Mouse (Mus musculus) heart, postnatal 25 days (tissue): ENCODE data around the gene Usp3. TPM values are rescaled to one million over a fixed set of nuclear protein-coding genes. Genes with fewer than 3 reads are reported as not detected.

ENCODE experiments used
- DNase-seq: peaks from one replicate; pipeline ENCODE4 v3.0.0; 2022; ENCODE audit warnings: low spot score
- intact Hi-C: fragments of 180-260 bp; cut with DNase I; formaldehyde crosslinking; loops from one replicate; pipeline ENCODE4 v1.15.1; 2025
- total RNA-seq, 2 experiments: library from RNA; stranded (reverse); gene quantifications; 2 replicates each; pipeline ENCODE4 v1.2.3; 2021

The Usp3 gene
- total RNA-seq, 2 experiments from 2014 or later: 19.0 to 24.4 TPM

DNA sequence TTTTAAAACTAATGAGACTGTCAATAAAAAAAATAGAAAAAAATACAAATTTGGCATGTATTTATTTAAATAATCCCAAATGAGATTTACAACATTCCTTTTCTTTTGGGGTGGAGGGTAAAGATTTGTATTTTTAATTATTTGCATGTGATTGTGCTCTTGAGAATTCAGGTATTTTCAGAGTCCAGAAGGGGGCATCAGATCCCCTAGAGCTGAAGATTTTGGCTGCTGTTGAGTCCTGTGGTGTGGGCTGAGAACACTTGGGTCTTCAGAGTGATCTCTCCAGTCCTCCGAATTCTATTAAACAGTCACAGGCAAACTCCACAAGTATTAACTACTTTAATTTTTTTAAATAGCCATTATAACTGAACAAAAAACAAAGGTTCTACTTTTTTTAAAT, 9.7 kb downstream of the Usp3 start:
- DNase-seq: no peak
- intact Hi-C loops: no loop called here

DNA sequence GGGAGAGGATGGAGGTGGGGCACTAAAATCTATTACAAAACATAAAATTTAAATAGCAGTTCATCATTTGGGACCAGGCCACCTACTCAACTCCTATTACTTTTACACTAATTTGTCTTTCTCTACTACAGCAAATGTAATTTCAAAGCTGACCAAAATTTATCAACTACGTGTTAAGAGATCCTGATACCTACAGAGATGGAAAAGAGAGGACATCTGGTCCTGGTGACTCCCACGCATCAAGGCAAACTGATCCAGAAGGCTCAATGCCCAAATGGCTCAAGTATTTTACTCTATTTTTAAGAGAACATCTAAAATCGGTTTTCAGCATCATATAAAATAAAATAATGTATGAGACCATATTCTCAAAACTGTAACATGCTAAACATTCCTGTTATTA, 11.2 kb downstream of the Usp3 start:
- no peak for DNase-seq
- intact Hi-C loops: no loop called here

GRCm38 (mm10) chr9:66580722-66581121, 12.2 kb downstream of the Usp3 start:
- DNase-seq: no peak
- intact Hi-C loops: no loop called here

DNA sequence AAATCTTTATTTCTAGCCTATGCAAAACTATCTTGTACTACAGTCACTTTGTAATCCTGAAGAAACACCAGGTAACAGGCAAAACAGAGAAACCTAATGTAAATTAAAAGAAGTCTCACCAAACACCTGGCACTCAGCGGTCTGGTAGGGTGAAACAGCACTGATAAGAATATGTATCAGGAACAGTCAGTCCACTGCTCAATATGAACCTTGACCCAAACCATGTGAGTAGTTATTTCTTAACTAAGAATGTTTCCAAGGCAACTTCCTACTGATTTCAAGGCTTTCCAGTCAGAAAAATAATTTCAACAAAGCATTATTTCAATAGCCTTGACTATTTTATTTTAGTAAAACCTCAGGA, 17.1 kb downstream of the Usp3 start:
- no peak for DNase-seq
- intact Hi-C loops: no loop called here

DNA sequence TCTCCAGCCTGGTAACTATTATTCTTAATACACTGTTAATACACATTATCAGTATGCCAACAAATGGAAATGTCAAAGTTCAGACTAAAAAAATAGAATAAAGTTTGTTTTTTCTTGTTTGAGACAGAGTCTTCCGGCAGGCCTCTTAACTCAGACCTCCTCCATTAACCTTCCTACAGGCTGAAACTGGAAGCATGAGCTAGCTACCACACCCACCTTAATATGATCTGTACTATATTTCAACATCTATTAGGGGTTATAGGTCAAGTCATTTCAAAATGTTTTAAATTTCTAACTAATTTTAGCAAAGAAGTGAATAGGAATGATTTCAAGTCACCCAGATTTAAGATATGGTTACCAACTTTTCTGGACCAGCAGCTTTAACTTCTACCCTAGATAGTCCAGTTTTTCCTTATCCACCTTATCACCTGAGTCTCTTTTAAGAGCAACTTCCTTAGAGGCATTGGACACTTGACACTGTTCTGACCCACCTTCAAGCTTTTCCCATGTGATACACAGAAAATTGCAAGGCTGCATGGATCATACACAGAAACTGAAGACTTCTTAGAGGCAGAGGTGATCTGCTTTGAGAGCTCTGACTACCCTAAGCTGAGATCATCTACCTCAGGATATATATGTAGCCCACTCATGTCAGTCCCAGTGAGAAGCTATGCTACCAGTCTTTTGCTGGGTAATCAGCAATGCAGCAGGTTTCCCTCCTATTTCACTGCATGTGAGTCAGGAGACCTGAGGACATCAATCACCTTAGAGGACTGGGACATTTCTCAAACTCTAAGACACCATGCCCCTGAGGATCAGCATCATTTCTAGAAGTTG, 17.7 kb downstream of the Usp3 start:
- no peak for DNase-seq
- intact Hi-C loops: no loop called here

GRCm38 (mm10) chr9:66571986-66572700, 20.8 kb downstream of the Usp3 start:
- intact Hi-C loops: no loop called here
- DNase-seq: no peak

DNA sequence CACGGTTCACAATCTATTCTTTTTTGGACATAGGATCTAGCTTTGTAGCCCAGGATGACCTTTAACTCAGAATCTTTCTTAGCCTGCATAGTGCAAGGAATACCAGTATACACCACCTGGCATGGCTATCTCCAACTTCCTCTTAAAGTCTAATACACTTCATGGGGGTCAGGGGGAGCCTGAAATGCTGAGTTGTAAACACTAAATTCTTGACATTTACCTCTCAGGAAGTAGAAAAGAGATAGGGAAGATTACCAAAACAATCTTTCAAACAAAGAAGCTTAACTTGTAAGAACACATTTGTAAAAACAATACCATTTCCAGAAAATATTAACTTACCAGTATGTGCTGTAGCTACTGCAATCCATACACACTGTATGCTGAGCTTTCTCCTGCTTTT, 30.7 kb downstream of the Usp3 start:
- no peak for DNase-seq
- intact Hi-C loops: no loop called here

DNA sequence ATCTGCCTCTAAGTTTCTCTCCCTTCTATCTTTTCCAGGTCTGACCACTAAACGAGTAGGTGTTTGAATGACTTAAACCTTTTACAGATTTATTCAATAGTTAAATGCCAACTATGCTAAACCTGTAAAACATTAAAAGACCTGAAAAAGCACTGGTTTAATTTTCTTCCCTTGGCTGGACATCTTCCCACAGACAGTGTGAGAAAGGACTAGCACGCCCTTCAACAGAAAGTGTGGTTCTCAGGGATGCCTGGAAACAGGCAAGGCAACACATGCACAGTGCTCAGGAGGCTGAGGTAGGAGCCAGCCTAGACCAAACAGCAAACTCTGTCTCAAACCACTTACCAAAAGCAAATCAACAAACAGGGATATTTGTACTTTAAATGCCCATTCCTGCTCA, 31.4 kb downstream of the Usp3 start:
- intact Hi-C loops: no loop called here
- DNase-seq: no peak

GRCm38 (mm10) chr9:66560728-66561127, 32.2 kb downstream of the Usp3 start:
- intact Hi-C loops: no loop called here
- DNase-seq: no peak

DNA sequence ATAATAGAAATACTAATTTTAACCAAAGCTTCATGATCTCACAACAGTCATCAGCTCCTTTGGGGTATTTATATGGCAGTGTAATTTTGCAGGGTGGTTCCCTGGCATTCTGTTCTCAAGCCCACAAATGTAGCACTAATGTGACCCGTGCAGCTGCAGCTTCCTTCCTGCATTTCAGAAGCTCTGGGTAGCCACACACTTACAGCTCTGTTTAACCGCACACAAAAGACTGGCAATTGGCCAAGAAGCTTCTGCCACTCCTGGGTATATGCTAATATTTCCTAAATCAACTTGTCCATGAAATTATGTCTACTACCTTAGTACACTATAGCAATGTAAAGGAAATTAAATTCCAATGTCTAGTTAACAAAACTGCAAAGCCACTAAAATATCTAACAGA, 32.6 kb downstream of the Usp3 start:
- DNase-seq: no peak
- intact Hi-C loops: no loop called here

DNA sequence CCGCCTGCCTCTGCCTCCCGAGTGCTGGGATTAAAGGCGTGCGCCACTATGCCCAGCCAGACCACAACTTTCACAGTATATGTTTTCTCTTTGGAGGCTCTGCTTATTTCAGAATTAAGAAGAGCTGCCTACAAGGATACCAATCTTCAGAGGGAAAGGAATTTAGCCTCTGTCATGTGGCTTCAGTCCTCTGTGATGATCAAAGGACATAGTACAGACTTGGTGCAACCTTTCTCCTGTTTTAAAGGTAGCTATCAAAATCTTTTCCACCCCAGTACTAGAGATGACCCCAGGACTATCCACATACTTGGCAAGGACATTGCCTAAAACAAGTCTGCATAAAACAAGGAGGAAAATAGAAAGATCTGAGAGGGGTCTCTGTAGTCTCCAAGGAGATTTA, 34.0 kb downstream of the Usp3 start:
- DNase-seq: no peak
- intact Hi-C loops: no loop called here

DNA sequence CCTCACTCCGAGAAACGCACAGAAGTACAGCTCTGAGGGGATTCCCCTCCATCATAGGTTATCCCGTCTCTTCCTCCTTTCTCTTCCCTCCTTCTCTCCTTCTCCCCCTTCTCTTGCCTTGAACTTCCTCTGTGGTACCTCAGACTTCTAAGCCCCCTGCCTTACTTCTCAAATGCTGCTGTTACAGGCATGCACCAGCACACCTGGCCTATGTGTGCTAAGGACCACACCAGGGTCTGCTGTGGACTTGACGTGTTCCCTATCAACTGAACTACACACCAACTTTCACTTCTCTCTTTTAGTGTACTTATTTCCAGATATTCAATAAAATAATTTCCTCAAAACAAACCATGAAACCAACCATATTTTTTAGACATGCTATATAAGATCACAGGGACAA, 50.2 kb downstream of the Usp3 start:
- intact Hi-C loops: no loop called here
- DNase-seq: no peak

GRCm38 (mm10) chr9:66521595-66521994, 71.3 kb downstream of the Usp3 start:
- no peak for DNase-seq
- intact Hi-C loops: no loop called here

DNA sequence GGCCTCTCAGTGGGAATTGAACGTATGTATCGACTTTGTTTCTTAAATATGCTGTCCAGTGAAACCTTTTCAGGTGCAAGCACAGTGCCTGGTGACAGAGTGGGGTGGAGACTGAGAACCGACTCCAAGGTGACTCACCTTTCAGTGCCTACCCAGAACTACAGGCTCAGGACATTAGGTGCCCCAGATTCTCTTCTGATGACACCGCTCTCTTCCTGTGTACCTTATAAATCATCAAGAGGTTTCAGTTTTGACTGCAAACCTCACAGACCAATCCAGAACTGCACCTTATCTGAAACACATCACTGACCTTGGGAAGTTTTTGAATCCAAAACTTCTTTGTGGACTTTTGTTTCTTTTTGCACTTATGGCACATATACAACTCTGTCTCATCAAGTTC, 72.6 kb downstream of the Usp3 start:
- DNase-seq: no peak
- intact Hi-C loops: no loop called here

- intact Hi-C loops: no loop called here
- DNase-seq: no peak
Measured at GRCm38 (mm10) chr9:66518901-66519300, 74.0 kb downstream of the Usp3 start.

DNA sequence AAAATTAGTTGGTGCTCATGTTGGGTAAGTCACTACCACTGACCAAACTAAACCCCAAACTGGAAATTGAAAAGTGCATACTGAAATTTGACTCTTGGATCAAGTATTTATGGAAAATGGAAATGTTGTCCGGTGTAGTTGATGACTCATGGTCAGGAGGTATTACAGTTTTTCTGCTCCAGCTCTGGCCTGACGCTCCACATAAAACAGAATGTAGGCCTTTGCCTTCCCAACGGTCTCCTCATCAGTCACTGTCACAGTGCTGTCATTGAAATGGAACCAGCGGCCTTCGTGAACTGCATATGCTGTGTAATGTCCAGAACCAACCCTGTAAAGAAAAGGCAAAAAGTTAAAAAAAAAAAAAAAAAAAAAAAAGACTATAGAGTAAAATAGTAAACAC, 74.7 kb downstream of the Usp3 start:
- intact Hi-C loops: no loop called here
- DNase-seq: no peak

- intact Hi-C loops: no loop called here
- DNase-seq: no peak
Measured at GRCm38 (mm10) chr9:66517746-66518145, 75.2 kb downstream of the Usp3 start.

DNA sequence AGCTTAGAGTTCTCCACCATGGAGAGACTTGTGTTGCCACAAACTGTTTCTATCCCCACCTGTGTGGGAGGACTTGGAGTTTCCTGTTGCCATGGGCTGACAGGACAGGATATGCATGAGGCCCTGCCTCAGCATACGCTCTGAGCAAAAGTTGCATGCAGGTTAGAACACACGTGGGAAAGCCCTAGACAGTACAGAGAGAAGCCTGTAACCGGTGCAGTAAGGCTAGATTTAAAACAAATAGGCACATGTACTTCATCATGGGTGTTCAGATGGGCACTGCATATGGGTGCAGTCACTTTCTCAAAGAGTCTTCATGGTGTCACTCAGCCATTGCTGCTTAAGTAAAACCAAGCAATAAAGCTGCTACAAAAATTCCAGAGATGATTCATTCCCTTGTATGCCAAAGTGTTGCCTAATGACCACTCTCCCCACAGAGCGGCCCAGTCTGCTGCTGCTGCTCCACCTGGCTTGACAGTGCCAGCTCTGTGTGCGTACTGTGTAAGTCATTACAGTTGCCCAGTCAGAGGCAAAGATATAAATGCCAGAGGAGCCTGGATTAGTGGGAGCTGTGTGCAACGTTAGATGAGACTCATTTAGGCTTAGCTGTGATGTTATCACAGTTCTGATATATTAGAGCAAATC, 76.5 kb downstream of the Usp3 start:
- intact Hi-C loops: no loop called here
- DNase-seq: no peak

GRCm38 (mm10) chr9:66515680-66516210, 77.2 kb downstream of the Usp3 start:
- intact Hi-C loops: no loop called here
- no peak for DNase-seq

- DNase-seq: no peak
- intact Hi-C loops: no loop called here
Measured at GRCm38 (mm10) chr9:66515115-66515514, 77.8 kb downstream of the Usp3 start.

DNA sequence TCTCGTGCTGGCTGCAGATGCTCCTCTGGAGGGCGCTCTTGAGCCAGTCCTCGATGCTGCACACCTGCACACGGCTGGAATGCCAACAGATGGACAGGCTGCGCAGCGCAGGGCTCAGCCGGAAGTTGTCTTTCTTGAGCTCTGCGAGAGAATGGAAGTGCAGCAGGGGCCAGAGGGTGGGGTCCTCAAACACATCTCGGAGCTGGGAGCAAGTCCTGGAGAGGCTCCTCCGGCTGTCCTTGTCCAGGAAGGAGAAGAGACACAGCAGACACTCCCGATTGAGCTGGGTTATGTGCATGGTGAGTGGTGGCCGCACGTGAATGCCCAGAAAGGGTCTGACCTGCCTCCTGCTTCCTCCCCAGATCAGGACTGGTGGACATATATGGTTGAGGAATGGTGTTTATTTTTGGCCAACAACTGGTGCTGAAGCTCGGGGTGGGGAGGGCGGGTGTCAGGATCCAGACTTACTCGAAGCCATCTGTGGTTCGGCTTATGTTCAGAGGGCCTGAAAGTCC, 78.6 kb downstream of the Usp3 start, which contains the start of gene Fbxl22:
Fbxl22 (minus strand) TSS at position 338 of the 515 bp plus-strand sequence.
- intact Hi-C loops: loop anchor here (5.0 kb wide), 3 partner anchors 78 to 193 kb away; partner anchors contain the start of gene Usp3

More for the DNA sequence above, 78.6 kb downstream of the Usp3 start, which contains the start of gene Fbxl22:
- DNase-seq: no peak
